In the genomic region with DNA sequence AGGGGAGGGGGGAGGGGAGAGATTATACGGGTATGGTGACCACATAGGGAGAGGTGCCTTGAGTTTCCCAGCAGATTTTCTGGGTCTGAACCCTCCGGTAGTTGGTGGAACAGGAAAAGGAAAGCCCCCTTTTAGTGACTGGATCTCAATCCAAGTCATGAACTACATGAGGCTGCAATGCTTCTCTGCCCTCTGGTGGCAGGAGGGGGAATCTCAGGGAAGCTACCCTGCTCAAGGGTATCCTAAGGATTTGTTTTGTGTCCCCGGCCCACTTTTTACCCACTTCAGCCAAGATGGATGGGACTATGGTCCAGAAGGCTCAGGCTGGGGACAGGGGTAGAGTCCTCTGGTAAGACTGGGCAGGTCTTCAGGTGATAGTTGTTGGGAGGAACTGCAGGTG, we compare ENCODE assay signal across 10 mouse cellular contexts. TPM values are rescaled to one million over a fixed set of nuclear protein-coding genes. Genes with fewer than 3 reads are reported as not detected.
DNase-seq lines count a peak whose midpoint lies in the region; ATAC-seq lines count a peak whose summit lies in the region.
"Had no signal": no experiment of that assay in that cellular context is flagged by ENCODE, and none has a peak within 500 bp of the region (broad histone marks: within the 10 kb centered on the region; RNA-seq: fewer than 3 reads in every experiment).

No protein-coding gene starts in this region.

- H3K36me3 ChIP-seq in forebrain, embryonic 14.5 days (ENCODE audit: control insufficient read depth, insufficient read depth, low read length) = no peaks in the 10 kb centered on the region
- H3K36me3 ChIP-seq in forebrain, embryonic 13.5 days (ENCODE audit: poor library complexity, severe bottlenecking) = no peaks in the 10 kb centered on the region
- H3K36me3 ChIP-seq: neural tube, embryonic 13.5 days had no signal

- peaks cover 11% of the 10 kb centered on the region for H3K27me3 ChIP-seq in forebrain, embryonic 14.5 days (replicated peaks; ENCODE audit: control insufficient read depth, insufficient read depth, low read length)
- H3K27me3 ChIP-seq in forebrain, embryonic 13.5 days = peaks cover 48% of the 10 kb centered on the region

- no peak overlapping the region for H3K9ac ChIP-seq in forebrain, embryonic 14.5 days (ENCODE audit: low read length)
- no peak overlapping the region for H3K9ac ChIP-seq in forebrain, embryonic 13.5 days
- H3K9ac ChIP-seq: neural tube, embryonic 13.5 days had no signal

- H3K4me1 ChIP-seq in forebrain, embryonic 14.5 days (ENCODE audit: control insufficient read depth, insufficient read depth, low read length) = no peaks in the 10 kb centered on the region
- H3K4me1 ChIP-seq in forebrain, embryonic 13.5 days = peaks cover 6% of the 10 kb centered on the region; the same call in 1 of the 2 replicates

- H3K27ac ChIP-seq in forebrain, embryonic 14.5 days (ENCODE audit: low read depth, low read length) = no peak overlapping the region
- H3K27ac ChIP-seq in forebrain, embryonic 13.5 days = no peak overlapping the region
- H3K27ac ChIP-seq: neural tube, embryonic 13.5 days had no signal

- ATAC-seq in forebrain, embryonic 14.5 days = 0 out of 2 replicates have a peak, but pooled peaks have one; percentile 35
- no peak for ATAC-seq in forebrain, embryonic 13.5 days

- no peaks in the 10 kb centered on the region for H3K9me3 ChIP-seq in forebrain, embryonic 14.5 days (replicated peaks; ENCODE audit: control insufficient read depth, low read length)
- H3K9me3 ChIP-seq in forebrain, embryonic 13.5 days (replicated peaks) = no peaks in the 10 kb centered on the region
- H3K9me3 ChIP-seq: neural tube, embryonic 13.5 days had no signal

- DNase-seq in forebrain, embryonic 14.5 days (ENCODE audit: low spot score) = peak; percentile 68
- peak; percentile 70 for DNase-seq in A20 (ENCODE audit: low read depth, low spot score)
- peak; percentile 77 for DNase-seq in adrenal gland, postnatal 14 days
- DNase-seq in forelimb bud, embryonic 11.5 days (ENCODE audit: low read depth, low spot score) = peak; percentile 61
- DNase-seq in kidney, postnatal 25 days = peak; percentile 69 to 81
- DNase-seq in lung, postnatal 36 days = peak; percentile 77
- peak; percentile 42 to 68 for DNase-seq in spleen, postnatal 14 days (ENCODE audit: low spot score in 2 of 2)

- WGBS in forebrain, embryonic 14.5 days = 8% methylated on average over 3 of the region's 3 CpGs
- WGBS in forebrain, embryonic 13.5 days = 19% methylated on average over 3 of the region's 3 CpGs

- no peak overlapping the region for H3K4me2 ChIP-seq in forebrain, embryonic 14.5 days (ENCODE audit: low read length)
- no peak overlapping the region for H3K4me2 ChIP-seq in forebrain, embryonic 13.5 days
- H3K4me2 ChIP-seq: neural tube, embryonic 13.5 days had no signal

- H3K4me3 ChIP-seq in forebrain, embryonic 14.5 days (ENCODE audit: low read depth, low read length) = no peak overlapping the region
- no peak overlapping the region for H3K4me3 ChIP-seq in forebrain, embryonic 13.5 days
- H3K4me3 ChIP-seq: neural tube, embryonic 13.5 days had no signal

RNA-seq across cellular contexts. Expression of a gene that starts 2.7 kb away (rescaled TPM):
- not detected in 2 replicates for polyA plus RNA-seq in forebrain, embryonic 14.5 days (2014; fragmentation: Nextera tagmentation; extraction: Ambion mirVana)
- polyA plus RNA-seq in forebrain, embryonic 13.5 days (2015; fragmentation: Nextera tagmentation; extraction: Ambion mirVana) = not detected in 2 replicates
- not detected in 2 replicates for total RNA-seq in adrenal gland, postnatal 14 days (2021)
- polyA plus RNA-seq: heart, embryonic 14.5 days; neural tube, embryonic 13.5 days had no signal

RNA-seq across cellular contexts. Expression of a gene that starts 5.2 kb away (rescaled TPM):
- 5.6 and 7.4 TPM in 2 replicates for polyA plus RNA-seq in forebrain, embryonic 14.5 days (2014; fragmentation: Nextera tagmentation; extraction: Ambion mirVana)
- polyA plus RNA-seq in forebrain, embryonic 13.5 days (2015; fragmentation: Nextera tagmentation; extraction: Ambion mirVana) = 3.1 and 3.6 TPM in 2 replicates
- total RNA-seq in adrenal gland, postnatal 14 days (2021) = 1.9 and 9.9 TPM in 2 replicates

RNA-seq across cellular contexts. Expression of a gene that starts 21.8 kb away (rescaled TPM):
- 0.36 and 0.43 TPM in 2 replicates for polyA plus RNA-seq in forebrain, embryonic 14.5 days (2014; fragmentation: Nextera tagmentation; extraction: Ambion mirVana)
- polyA plus RNA-seq in forebrain, embryonic 13.5 days (2015; fragmentation: Nextera tagmentation; extraction: Ambion mirVana) = 0.18 and 0.42 TPM in 2 replicates
- total RNA-seq in adrenal gland, postnatal 14 days (2021) = 2.6 TPM in 2 replicates
